Mouse (Mus musculus) MEL (cell line): ENCODE measurements around the gene Lims1.

Experiments
- CHD1 ChIP-seq: IDR thresholded peaks from 2 replicates; pipeline ENCODE4 v1.6.1; 2012; ENCODE audit warnings: low read depth, mild to moderate bottlenecking, inconsistent platforms, low read length, improper control_type of control experiment
- CTCF ChIP-seq, 3 experiments: IDR thresholded peaks in 2 of 3; conservative IDR thresholded peaks in 1 of 3; 2 replicates each; pipeline ENCODE4 v1.5.1; 2011 to 2012; ENCODE audit warnings: low read length in 3 of 3, low read depth in 2 of 3, mild to moderate bottlenecking in 2 of 3, improper control_type of control experiment in 1 of 3, inconsistent platforms in 1 of 3, mixed read lengths in 1 of 3, moderate library complexity in 1 of 3; ENCODE audit not compliant: control insufficient read depth in 1 of 3, insufficient read depth in 1 of 3, poor library complexity in 1 of 3, severe bottlenecking in 1 of 3
- EP300 ChIP-seq, 2 experiments: IDR thresholded peaks; 2 replicates each; pipeline ENCODE4 v1.6.1; 2011; ENCODE audit warnings: improper control_type of control experiment in 2 of 2, low read length in 2 of 2, low read depth in 1 of 2, mild to moderate bottlenecking in 1 of 2
- MYC ChIP-seq: IDR thresholded peaks from 2 replicates; pipeline ENCODE4 v1.6.1; 2011; ENCODE audit warnings: low read depth, mild to moderate bottlenecking, low read length, improper control_type of control experiment, moderate library complexity
- POLR2A ChIP-seq, 2 experiments: IDR thresholded peaks; 2 replicates each; pipeline ENCODE4 v1.6.1; 2011 to 2012; ENCODE audit warnings: low read length in 2 of 2, mild to moderate bottlenecking in 2 of 2, control low read depth in 1 of 2, improper control_type of control experiment in 1 of 2, low read depth in 1 of 2, moderate library complexity in 1 of 2; ENCODE audit not compliant: control insufficient read depth in 1 of 2, insufficient read depth in 1 of 2, poor library complexity in 1 of 2
- RAD21 ChIP-seq: IDR thresholded peaks from 2 replicates; pipeline ENCODE4 v1.6.1; 2011; ENCODE audit warnings: mild to moderate bottlenecking, low read depth, low read length, improper control_type of control experiment
- RCOR1 ChIP-seq: IDR thresholded peaks from 2 replicates; pipeline ENCODE4 v1.6.1; 2012; ENCODE audit warnings: low read depth, mild to moderate bottlenecking, inconsistent platforms, low read length, improper control_type of control experiment

- TF ChIP-seq RCOR1 (no peak), CTCF (IDR thresholded peaks at IDR 0.05 in 2 of 3, conservative IDR thresholded peaks at IDR 0.05 in 1 of 3; ENCODE audit: control insufficient read depth in 1 of 3, insufficient read depth in 1 of 3, low read depth in 2 of 3, low read length in 3 of 3, poor library complexity in 1 of 3, severe bottlenecking in 1 of 3) (no peak), MYC (no peak), RAD21 (no peak), EP300 (IDR thresholded peaks at IDR 0.05; ENCODE audit: low read depth in 1 of 2, low read length in 2 of 2) (no peak), CHD1 (no peak), POLR2A (IDR thresholded peaks at IDR 0.05; ENCODE audit: control insufficient read depth in 1 of 2, insufficient read depth in 1 of 2, low read depth in 1 of 2, low read length in 2 of 2, poor library complexity in 1 of 2) (no peak)
Measured at GRCm38 (mm10) chr10:58395723-58396122, 72.5 kb downstream of the Lims1 start.
